Mouse (Mus musculus): ENCODE measurements at regions not wholly inside any gene's neighbourhood (a gene's known extent, or its start where the extent isn't known, plus 50 kb on each side); places are given as distances from the start of the nearest gene placed in this dataset.

DNA sequence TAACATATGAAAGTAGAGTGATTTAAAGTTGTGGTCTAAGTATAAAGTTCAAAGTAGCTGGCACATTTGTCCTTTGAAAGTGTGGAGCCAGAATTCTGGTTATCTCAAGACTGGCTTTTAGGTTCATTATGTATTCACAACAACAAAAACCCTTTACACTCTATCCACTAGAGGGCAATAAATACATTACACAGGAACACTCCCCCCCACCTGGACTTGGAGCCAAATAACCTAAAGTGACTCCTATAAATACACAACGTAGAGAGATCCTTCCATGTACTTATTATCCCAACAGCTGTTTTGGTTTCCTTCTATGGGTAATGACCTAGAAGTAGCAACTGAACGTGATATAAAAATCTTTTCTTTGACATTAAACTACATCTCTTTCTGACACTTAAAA, 1235.8 kb downstream of the Pcdh19 start:
- peak; percentile 1 to 6 for DNase-seq
